Mouse (Mus musculus) CH12.LX (cell line): ENCODE data around the gene Tedc1.

ENCODE experiments used
- BHLHE40 ChIP-seq: IDR thresholded peaks from 2 replicates; pipeline ENCODE4 v1.6.1; 2011; ENCODE audit warnings: mild to moderate bottlenecking, low read depth, low read length, improper control_type of control experiment
- CTCF ChIP-seq, 2 experiments: IDR thresholded peaks in 1 of 2; conservative IDR thresholded peaks in 1 of 2; 2 replicates each; pipeline ENCODE4 v1.5.1; 2011 to 2012; ENCODE audit warnings: low read depth in 2 of 2, low read length in 2 of 2, improper control_type of control experiment in 1 of 2, inconsistent platforms in 1 of 2, mild to moderate bottlenecking in 1 of 2, moderate library complexity in 1 of 2
- GABPA ChIP-seq: IDR thresholded peaks from 2 replicates; pipeline ENCODE4 v1.6.1; 2012; ENCODE audit warnings: low read depth, low read length, improper control_type of control experiment, inconsistent platforms; ENCODE audit not compliant: insufficient replicate concordance
- KAT2A ChIP-seq: IDR thresholded peaks from 2 replicates; pipeline ENCODE4 v1.6.1; 2012; ENCODE audit warnings: low read length, improper control_type of control experiment, inconsistent platforms; ENCODE audit not compliant: insufficient replicate concordance
- MAX ChIP-seq: IDR thresholded peaks from 2 replicates; pipeline ENCODE4 v1.6.1; 2011; ENCODE audit warnings: low read length, improper control_type of control experiment
- MYC ChIP-seq: IDR thresholded peaks from 2 replicates; pipeline ENCODE4 v1.6.1; 2011; ENCODE audit warnings: low read depth, mild to moderate bottlenecking, improper control_type of control experiment, low read length
- PAX5 ChIP-seq: IDR thresholded peaks from 2 replicates; pipeline ENCODE4 v1.6.1; 2012; ENCODE audit warnings: low read length, inconsistent platforms, mixed read lengths
- POLR2A ChIP-seq: IDR thresholded peaks from 2 replicates; pipeline ENCODE4 v1.6.1; 2011; ENCODE audit warnings: low read depth, mild to moderate bottlenecking, improper control_type of control experiment, low read length
- RAD21 ChIP-seq: IDR thresholded peaks from 2 replicates; pipeline ENCODE4 v1.6.1; 2011; ENCODE audit warnings: low read depth, mild to moderate bottlenecking, low read length, improper control_type of control experiment, moderate library complexity
- SIN3A ChIP-seq: IDR thresholded peaks from 2 replicates; pipeline ENCODE4 v1.6.1; 2012; ENCODE audit warnings: low read length, improper control_type of control experiment, inconsistent platforms
- SMC3 ChIP-seq: IDR thresholded peaks from 2 replicates; pipeline ENCODE4 v1.6.1; 2011; ENCODE audit warnings: low read depth, low read length, improper control_type of control experiment
- TCF12 ChIP-seq: IDR thresholded peaks from 2 replicates; pipeline ENCODE4 v1.6.1; 2014; ENCODE audit warnings: low read depth, mild to moderate bottlenecking, inconsistent platforms, low read length, improper control_type of control experiment
- ZC3H11A ChIP-seq: IDR thresholded peaks from 2 replicates; pipeline ENCODE4 v1.6.1; 2012; ENCODE audit warnings: low read depth, mild to moderate bottlenecking, inconsistent platforms, low read length, improper control_type of control experiment
- ZMIZ1 ChIP-seq: IDR thresholded peaks from 2 replicates; pipeline ENCODE4 v1.6.1; 2012; ENCODE audit warnings: low read depth, mild to moderate bottlenecking, inconsistent platforms, low read length, improper control_type of control experiment

DNA sequence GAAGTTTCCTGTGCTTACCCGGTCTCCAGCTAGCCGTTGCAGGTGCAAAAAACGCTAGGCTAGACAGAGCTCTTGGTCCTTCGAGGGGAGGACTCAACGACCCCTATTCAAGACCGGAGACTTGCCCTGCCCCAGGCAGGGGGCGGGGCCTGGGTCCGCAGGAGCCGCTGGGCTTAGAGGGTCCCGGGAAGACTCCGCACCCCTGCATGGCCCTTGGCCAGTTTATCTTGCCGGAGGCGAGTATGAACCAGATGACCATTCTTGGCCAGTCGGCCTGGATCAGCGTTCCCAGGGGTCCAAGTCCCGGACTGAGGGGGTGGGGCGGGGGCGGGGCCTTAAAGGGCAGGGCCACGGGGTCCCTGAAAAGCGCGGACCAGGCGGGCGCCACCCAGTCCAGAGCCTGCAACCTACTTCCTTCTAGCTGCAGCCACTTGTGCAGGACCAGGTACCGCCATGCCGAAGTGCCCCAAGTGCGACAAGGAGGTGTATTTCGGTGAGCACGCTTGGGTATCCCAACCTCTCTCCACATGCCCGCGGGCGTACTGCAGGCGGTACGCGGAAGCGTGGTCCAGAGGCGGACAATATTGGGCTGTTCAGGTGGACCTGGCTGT, 4.5 kb upstream of the Tedc1 start:
- TF ChIP-seq BHLHE40, result no peak
- TF ChIP-seq ZC3H11A, result no peak
- no peak for TF ChIP-seq CTCF (conservative IDR thresholded peaks at IDR 0.05 in 1 of 2, IDR thresholded peaks at IDR 0.05 in 1 of 2; ENCODE audit: low read depth in 2 of 2, low read length in 2 of 2)
- no peak for TF ChIP-seq MAX
- TF ChIP-seq SIN3A, result no peak
- no peak for TF ChIP-seq KAT2A
- no peak for TF ChIP-seq TCF12
- no peak for TF ChIP-seq GABPA
- peak; percentile 69 for TF ChIP-seq POLR2A
- TF ChIP-seq MYC, result no peak
- TF ChIP-seq ZMIZ1, result no peak; the same call in 1 of the 2 replicates
- no peak for TF ChIP-seq PAX5
- TF ChIP-seq SMC3, result no peak
- no peak for TF ChIP-seq RAD21
